Mouse (Mus musculus) layer of hippocampus, postnatal 10 days (tissue): ENCODE measurements around the gene Olfr373. TPM values are rescaled to one million over a fixed set of nuclear protein-coding genes. Genes with fewer than 3 reads are reported as not detected.
"Not testable (repeated sequence)": the region's sequence is repeated elsewhere in the genome, so short reads cannot be mapped to it uniquely, and the experiment has no call there.

Experiments used
- DNase-seq, 2 experiments: peaks; one replicate each; pipeline ENCODE4 v3.0.0; 2021; ENCODE audit warnings: low spot score in 2 of 2
- long read RNA-seq: library from polyadenylated mRNA; stranded (forward); transcript quantifications from one replicate; pipeline ENCODE4 v2.0.0, GENCODE M21; 2023
- total RNA-seq, 2 experiments: library from RNA; stranded (reverse); gene quantifications; 2 replicates each; pipeline ENCODE4 v1.2.3; 2021

Olfr373 gene
- not detected for total RNA-seq
- long read RNA-seq = 0 reads

DNA sequence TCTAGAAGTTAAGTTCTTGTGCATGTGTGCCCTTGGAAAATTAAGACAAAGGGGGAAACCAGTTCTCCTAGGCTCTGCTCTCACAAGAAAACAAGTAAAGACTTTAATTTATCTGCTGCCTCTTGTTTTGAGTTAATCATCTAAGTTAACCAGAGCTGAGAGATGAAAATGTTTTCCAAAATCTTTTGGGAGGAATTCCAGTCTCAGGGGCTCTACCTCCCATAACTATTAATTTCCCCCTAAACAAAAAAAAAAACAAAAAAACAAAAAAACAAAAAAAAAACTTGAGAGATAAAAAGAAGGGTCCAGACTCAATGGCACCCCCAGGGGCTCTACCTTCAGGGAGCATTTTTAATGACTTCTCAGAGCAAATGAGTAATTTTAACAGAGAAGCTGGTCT is at the start of gene Olfr373:
Gene Olfr373, plus strand, starts transcription at position 301 of the 400 bp plus-strand sequence.
- not testable (repeated sequence) for DNase-seq

DNA sequence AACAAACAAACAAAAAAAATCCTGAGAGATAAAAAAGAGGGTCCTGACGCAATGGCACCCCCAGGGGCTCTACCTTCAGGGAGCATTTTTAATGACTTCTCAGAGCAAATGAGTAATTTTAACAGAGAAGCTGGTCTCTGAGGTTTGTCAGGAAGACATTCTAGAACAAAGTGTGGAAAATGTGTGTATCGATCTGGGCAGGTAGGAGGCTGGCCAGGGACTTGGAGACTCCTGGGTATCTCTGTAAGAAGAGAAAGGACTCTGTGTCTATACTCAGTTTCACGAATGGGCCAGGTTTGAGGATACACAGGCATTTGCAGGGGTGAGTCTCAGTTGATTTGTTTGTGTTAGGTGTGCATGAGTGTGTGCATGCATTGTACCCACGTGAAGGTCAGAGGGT is 42.1 kb upstream of the Olfr373 start, which contains the start of gene Olfr372:
Gene Olfr372, plus strand, starts transcription at position 301 of the 400 bp plus-strand sequence.
- not testable (repeated sequence) for DNase-seq

DNA sequence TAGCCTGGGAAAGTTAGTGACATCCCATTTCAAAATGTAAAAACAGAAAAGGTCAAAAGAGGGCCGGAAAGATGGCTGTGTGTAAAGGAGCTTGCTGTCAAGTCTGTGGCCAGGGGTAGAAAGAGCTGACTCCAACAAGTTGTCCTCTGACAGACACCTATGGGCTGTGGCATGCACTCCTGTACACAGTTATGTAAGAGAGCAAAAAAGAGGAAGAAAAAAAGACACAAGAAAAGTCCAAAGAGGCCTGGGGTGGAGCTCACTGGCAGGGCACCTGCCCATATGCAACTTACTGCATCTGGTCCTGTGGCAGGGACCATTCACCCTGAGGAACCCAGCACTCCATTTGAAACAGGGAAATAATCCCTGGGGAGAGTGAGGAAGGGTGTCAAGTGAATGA is 40.5 kb upstream of the Olfr373 start:
- no peak for DNase-seq

DNA sequence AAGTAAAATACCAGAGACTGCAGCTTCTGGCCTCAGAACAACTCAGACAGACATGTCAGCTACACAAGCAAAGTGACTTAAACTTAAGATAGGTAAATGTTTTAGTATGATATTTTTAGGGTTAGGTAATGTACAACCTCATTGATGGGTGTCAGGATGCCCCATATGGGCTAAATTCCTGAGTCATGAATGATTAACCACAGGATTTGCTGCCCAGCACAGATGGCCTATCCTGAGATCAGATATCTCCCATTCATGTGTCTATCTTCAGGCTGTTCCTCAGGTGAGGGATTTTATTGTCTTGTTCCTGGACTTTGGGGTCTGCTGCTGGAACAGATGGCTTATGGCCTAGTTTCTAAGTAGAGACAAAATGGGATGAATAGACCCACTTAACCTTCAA is 28.3 kb upstream of the Olfr373 start:
- not testable (repeated sequence) for DNase-seq

DNA sequence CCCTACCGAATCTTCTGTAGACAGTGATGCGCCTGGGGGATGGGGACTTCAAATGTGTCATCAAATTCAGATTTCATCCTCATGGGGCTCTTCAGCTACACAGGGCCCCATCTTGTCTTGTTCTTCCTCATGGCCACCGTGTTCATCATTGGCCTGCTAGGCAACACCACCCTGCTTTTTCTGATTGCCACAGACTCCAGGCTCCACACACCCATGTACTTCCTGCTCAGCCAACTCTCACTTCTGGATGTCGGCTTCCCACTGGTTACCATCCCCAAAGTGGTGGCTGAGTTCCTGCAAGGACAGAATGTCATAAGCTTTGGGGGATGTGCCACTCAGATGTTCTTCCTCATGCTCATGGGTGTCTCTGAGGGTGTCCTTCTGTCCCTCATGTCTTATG is 25.3 kb upstream of the Olfr373 start:
- DNase-seq = not testable (repeated sequence)

DNA sequence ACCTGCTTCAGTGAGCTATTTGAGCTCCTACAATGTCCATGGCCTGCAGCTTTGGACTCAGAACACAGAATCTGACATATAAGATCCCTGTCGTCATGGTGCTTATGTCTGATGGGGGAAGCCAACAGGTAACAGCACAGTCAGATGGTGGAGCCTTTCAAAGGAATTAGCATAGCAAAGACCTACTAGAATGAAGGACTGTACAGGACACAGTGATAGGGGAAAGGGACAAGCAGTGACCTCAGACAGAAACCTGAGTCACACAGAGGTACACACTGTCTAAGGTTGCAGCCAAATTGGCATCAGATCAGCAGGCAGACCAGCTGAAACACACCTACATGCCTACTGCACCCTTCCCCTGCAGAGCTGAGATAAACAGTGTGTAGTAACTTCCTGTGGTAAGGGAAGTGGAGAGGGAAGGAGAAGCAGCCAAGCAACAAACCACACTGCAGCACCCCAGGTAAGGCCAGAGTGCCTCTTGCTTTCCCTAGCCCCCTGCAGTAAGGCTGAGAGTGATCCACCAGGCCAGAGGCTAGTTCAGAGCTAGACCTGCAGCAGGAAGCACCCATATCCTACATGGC is 16.1 kb upstream of the Olfr373 start:
- not testable (repeated sequence) for DNase-seq

DNA sequence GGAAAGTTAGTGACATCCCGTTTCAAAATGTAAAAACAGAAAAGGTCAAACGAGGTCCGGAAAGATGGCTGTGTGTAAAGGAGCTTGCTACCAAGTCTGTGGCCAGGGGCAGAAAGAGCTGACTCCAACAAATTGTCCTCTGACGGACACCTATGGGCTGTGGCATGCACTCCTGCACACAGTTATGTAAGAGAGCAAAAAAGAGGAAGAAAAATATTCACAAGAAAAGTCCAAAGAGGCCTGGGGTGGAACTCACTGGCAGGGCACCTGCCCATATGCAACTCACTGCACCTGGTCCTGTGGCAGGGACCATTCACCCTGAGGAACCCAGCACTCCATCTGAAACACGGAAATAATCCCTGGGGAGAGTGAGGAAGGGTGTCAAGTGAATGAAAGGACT is 1.8 kb downstream of the Olfr373 start:
- no peak for DNase-seq

DNA sequence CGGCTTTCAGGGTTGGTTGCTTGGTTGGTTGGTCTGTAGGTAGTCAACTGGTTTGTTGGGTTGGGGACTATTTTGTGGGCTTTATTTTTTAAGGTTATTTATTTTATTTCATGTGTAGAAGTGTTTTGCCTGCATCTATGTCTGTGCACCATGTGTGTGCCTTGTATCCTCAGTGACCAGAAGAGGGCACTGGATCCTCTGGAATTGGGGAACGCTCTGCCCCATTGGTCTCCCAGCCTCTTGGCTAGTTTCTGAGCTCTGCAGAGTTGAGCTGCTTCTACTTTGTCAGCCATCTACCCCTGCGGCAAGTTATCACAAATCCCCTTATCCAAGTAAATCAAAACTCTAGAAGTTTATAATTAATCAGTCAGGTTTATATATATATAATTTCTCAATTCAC is 4.6 kb downstream of the Olfr373 start:
- DNase-seq = not testable (repeated sequence)

DNA sequence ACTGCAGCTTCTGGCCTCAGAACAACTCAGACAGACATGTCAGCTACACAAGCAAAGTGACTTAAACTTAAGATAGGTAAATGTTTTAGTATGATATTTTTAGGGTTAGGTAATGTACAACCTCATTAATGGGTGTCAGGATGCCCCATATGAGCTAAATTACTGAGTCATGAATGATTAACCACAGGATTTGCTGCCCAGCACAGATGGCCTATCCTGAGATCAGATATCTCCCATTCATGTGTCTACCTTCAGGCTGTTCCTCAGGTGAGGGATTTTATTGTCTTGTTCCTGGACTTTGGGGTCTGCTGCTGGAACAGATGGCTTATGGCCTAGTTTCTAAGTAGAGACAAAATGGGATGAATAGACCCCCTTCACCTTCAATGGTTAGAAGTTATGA is 13.7 kb downstream of the Olfr373 start:
- DNase-seq = not testable (repeated sequence)

DNA sequence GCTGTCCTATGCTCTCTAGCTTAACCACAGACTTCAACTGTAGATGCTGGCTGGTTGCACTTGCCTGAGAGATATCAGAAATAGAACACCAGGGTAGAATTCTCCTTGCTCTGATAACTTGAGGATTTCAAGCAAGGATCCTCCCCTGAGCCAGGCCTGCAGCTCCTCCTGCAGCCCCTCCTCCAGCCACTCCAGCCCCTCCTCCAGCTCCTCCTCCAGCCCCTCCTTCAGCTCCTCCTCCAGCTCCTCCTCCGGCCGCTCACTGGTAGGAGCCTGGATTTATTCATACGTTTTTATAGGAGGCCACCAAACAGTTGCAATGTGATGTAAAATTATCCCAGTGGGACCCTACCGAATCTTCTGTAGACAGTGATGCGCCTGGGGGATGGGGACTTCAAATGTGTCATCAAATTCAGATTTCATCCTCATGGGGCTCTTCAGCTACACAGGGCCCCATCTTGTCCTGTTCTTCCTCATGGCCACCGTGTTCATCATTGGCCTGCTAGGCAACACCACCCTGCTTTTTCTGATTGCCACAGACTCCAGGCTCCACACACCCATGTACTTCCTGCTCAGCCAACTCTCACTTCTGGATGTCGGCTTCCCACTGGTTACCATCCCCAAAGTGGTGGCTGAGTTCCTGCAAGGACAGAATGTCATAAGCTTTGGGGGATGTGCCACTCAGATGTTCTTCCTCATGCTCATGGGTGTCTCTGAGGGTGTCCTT is 16.6 kb downstream of the Olfr373 start:
- peak; percentile 12 to 30 for DNase-seq

DNA sequence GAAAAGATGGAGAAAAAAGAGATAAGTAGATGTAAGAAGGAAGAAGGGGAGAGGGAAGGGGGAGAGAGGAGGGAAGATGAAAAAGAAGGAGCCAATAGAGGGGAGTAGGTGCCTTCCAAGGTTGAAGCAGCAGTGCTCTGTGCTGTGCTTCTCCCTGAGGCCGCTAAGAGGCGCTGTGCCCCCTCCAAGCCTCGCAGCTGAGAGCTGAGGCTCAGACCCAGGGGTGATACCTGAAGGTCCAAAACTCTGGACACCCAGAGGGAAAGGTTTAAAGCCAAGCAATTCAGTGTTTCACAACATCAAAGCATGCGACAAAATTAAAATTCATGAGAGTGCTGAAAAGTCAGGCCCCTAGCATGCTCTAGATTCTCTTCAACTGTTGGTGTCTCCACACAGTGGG is 22.2 kb downstream of the Olfr373 start:
- DNase-seq = no peak

DNA sequence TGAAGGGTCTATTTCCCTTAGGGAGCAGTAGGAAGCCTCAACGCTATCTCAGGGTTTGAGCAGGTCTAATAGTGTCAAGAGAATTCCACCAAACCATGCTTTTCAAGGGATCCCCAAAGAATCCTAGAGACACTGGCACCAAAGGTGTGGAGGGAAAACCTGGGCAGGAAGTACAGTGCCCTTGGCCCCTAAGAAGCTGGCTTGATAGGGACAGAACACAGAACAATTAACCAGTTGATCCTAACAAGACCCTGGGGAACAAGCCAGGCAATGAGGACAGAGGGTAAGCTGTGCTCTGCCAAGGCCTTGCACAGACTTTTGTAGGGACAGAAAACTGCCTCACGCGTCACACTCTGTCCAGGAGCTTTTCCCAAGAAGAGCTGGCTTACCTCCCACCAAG is 23.8 kb downstream of the Olfr373 start, which contains the start of gene Olfr374:
Gene Olfr374, plus strand, starts transcription at position 301 of the 400 bp plus-strand sequence.
- no peak for DNase-seq

DNA sequence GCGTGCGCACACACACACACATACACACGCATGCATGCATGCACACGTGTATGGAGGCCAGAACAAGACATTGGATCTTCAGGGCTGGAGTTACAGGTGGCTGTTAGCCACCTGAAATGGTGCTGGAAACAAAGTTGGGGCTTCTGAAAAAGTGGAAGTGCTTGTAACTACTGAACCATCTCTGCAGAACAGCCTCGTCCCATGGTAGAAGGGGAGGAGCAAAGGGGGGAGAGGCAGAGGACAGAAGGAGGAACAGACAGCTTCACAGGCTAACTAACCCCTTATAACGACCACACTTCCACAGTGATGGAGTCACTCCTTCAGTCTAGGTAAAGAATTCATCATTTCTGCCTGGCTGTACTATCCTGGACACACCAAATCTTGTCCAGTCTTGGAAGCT is 27.9 kb downstream of the Olfr373 start:
- no peak for DNase-seq

DNA sequence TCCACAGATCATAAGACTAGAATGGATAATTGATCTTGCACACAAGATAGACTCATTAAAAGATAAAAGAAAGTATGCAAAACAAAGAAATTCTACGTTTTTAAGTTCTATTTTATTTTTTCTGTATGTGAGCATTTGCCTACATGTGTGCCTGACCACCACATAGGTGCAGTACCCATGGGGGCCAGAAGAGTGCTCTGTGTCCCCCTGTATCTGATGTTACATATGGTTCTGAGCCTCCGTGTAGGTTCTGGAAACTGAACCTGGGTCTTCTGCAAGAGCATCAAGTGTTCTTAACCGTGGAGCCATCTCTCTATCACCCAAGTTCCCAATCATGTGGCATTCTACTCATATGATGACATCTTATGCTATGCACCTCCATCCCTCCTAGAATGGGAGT is 29.5 kb downstream of the Olfr373 start:
- DNase-seq = no peak

DNA sequence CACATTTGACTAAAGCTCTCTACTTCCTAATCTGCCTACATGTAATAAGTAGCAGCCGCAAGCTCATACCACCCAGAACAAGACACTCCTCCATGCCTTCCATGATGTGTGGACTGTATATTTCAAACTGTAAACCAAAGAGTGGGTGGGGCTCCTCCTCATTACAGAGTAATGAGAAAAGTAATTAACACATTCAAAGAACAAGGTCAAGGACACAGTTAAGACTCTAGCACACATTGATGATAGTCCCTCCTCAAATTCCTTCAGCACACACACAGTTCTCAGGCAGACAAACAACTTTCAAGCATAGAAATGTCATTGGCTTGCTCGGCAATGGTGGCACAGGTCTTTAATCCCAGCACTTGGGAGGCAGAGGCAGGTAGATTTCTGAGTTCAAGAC is 32.2 kb downstream of the Olfr373 start:
- DNase-seq = no peak

DNA sequence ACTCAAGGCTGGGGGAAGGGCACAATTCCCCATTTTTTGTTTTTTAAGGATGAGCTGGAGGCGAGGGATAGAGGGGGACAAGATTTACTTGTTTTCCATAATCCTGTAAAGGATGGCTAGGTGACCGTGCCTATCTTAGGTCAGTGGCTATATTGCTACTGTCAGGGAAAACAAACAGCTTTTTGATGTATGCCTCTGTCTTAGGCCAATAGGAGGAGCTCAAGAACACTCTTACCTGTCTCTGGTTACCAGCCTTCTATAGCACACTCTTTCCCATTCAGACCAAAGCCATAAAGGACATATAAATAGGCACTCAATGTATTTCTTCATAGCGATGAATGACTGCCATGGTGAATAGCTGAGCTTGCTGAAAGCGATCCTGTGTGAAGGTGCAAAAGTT is 35.6 kb downstream of the Olfr373 start:
- DNase-seq = no peak

DNA sequence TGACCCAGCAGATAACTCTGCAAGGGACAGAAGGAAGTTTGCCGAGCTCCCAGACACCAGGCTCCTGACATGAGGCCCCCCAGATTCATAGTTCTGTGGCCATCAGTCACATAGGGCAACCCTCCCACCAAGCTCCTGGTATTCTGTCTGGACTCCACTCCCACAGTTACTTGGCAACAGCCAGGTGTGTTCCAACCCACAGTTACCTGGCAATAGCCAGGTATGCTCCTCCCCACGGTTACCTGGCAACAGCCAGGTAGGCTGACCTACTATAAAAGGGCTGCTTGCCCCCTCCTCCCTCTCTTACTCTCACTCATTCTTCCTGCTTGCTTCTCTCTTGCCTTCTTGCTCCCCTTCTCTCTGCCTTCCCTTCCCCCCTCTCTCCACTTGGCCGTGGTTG is 38.5 kb downstream of the Olfr373 start:
- DNase-seq = not testable (repeated sequence)

DNA sequence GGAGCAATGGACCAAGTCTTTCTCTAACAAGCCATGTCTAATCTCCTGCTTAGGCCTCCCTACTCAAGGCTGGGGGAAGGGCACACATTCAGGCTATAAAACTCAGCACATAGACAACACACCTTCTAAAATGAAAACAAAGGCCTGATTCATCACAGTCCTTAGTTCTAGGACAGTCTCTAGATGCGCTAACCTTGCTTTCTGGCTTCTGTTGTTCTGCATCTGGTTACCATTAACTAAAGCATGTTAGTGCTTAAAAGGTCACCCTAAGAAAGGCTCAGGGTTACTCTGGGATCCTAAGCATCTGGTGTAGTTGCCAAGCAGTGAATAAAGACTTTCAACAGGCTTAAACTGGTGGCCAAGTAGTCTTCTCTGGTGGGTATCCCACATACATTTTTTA is 39.0 kb downstream of the Olfr373 start:
- no peak for DNase-seq

DNA sequence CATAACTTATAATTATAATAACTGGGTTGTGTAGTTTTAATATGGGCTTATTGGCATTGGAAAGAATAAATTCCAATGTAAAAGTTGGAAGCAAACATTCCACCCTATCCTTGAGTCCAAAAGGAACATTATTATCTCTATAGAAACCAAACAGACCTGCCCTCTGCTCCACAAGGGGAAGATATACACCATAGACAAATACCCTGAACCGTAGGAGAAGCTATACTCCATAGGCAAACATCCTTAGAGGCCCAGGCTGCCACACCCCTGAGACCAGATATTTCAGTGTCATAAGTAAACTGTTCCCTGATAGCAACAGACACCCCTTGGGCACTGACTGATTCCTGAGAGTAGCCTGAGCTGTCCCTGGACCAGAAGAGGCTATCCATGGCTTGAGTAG is 44.9 kb downstream of the Olfr373 start:
- no peak for DNase-seq

DNA sequence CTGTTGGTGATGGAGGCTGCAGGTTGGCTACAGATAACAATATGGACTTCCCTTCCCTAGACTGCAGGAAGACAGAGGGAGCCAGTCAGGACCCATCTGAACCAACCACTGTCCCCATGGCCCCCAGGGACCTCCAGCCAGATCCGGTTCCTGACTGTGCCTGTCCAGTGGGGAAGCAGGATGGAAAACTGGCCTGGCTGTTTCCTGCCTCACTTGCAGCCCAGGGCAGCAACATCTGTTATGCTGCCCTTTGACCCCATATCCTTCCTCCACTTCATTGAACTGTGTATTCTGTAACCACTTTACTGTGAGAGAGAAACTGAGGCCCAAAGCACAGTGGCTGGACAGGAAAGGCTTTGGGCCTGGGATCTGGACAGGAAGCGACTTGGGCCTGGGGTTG is 48.3 kb downstream of the Olfr373 start:
- no peak for DNase-seq

DNA sequence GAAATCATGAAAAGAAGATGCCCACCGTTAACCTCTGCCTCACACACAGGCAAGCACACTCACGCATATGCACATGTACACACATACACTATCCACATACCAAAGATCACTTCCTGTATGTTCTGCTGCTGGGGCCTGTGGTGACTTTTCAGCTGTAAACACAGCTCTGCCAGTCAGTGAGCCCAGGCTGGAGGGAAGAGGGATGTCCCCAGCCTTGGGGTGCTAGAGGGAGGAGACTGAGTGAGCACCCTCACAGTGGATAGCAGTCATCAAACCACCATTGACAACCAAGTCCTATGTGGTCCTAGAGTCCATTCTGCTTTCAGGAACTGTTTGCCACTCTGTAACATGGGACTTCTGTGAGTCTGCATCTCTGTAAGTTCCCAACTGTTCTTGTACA is 48.9 kb downstream of the Olfr373 start:
- DNase-seq = no peak

DNA sequence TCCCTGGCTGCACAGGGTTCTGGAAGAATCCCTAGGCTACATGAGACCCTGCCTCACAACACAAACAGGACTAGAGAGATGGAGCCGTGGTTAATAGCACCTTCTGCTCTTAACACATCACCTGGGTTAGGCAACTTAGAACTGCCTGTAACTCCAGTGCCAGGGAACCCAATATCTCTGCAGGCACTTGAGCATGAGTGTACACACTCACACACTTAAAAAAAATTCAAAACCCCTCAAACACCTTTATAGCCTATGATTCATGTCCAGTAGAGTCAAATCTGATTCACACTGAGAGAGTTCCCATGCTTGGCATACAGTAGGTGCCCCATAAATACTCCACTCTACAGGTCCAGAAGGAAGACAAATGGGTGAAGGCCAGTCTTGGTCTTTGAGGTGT is 49.4 kb downstream of the Olfr373 start:
- DNase-seq = no peak

DNA sequence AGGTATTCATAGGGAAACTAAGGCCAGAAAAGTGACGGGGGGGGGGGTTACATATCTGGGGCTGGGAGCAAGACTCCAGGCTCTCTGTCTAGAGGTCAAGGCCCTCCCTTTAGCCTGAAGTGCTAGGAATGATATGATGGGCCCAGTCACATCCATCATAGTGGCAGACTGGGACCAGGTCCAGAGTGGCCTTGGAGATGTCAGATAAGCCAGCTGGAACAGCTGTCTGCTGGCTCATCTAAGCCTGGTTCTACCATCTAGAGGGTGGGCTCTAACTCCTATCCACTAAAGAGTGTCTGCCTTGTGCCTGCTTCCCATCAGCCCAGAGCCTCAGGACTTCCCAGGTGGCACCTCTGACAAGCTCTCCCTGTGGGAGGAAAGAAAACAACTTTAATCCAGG is 49.9 kb downstream of the Olfr373 start:
- no peak for DNase-seq
